Mouse (Mus musculus) hindbrain, postnatal 0 days (tissue): ENCODE data around the gene Ccdc15. TPM values are rescaled to one million over a fixed set of nuclear protein-coding genes. Genes with fewer than 3 reads are reported as not detected.
A peak's percentile ranks its signal among the peaks of the same experiment; 100 is the strongest.

Source experiments
- ATAC-seq: fragments of 200-750 bp; cut with Nextera tagmentation; 2 replicates; pipeline ENCODE4 v1.8.0; 2017; ENCODE audit warnings: mild to moderate bottlenecking, moderate TSS enrichment, moderate library complexity
- DNase-seq: peaks from one replicate; pipeline ENCODE4 v3.0.0-alpha.2; 2015; ENCODE audit warnings: low spot score
- H3K27ac ChIP-seq: fragments of 300-500 bp; sonication (generic); 2 replicates; pipeline ENCODE4 v1.5.1; 2014; ENCODE audit warnings: mild to moderate bottlenecking
- H3K27me3 ChIP-seq: fragments of 300-500 bp; sonication (generic); 2 replicates; pipeline ENCODE4 v1.6.1; 2014; ENCODE audit warnings: low read length, mixed read lengths; ENCODE audit not compliant: insufficient read depth
- H3K36me3 ChIP-seq: fragments of 300-500 bp; sonication (generic); 2 replicates; pipeline ENCODE4 v1.6.1; 2014; ENCODE audit warnings: low read length, mixed read lengths; ENCODE audit not compliant: insufficient read depth
- H3K4me1 ChIP-seq: fragments of 300-500 bp; sonication (generic); 2 replicates; pipeline ENCODE4 v1.6.1; 2014; ENCODE audit warnings: antibody characterized with exemption, low read length, mixed read lengths; ENCODE audit not compliant: insufficient read depth
- H3K4me2 ChIP-seq: fragments of 300-500 bp; sonication (generic); 2 replicates; pipeline ENCODE4 v1.6.1; 2014; ENCODE audit warnings: low read depth, mild to moderate bottlenecking, low read length, moderate library complexity, mixed read lengths
- H3K4me3 ChIP-seq: fragments of 300-500 bp; sonication (generic); 2 replicates; pipeline ENCODE4 v1.5.1; 2014; ENCODE audit warnings: low read length
- H3K9ac ChIP-seq: fragments of 300-500 bp; sonication (generic); replicated peaks from 2 replicates; pipeline ENCODE4 v1.6.1; 2014; ENCODE audit warnings: mild to moderate bottlenecking, low read length, moderate library complexity, mixed read lengths
- H3K9me3 ChIP-seq: fragments of 300-500 bp; sonication (generic); 2 replicates; pipeline ENCODE4 v1.6.1; 2016; ENCODE audit warnings: low read length, mixed read lengths
- CTCF ChIP-seq: IDR thresholded peaks from 2 replicates; pipeline ENCODE4 v1.5.1; 2016; ENCODE audit warnings: antibody characterized with exemption, control low read depth, low read depth
- WGBS: fragments of 180-500 bp; shearing (Covaris S2); extraction: QIAGEN DNeasy Blood & Tissue Kit; methylation state at CpG from one replicate; pipeline ENCODE4 v1.1.7; 2014; 5-methylcytosine and 5-hydroxymethylcytosine counted together
- polyA plus RNA-seq: library from polyadenylated mRNA; unstranded; fragments of >200 nt; fragmentation: Nextera tagmentation; extraction: Ambion mirVana; gene quantifications from 2 replicates; pipeline ENCODE4 v1.2.1, GENCODE M21; 2015
- total RNA-seq: library from RNA; depleted of rRNA; stranded (reverse); fragments of >200 nt; gene quantifications from 2 replicates; pipeline ENCODE4 v1.2.3, GENCODE M21; 2014

Gene Ccdc15
- total and polyA plus RNA-seq, 2 experiments from 2014 or later = 5.5 to 7.4 TPM

- peak; percentile 41 for TF ChIP-seq CTCF
- H3K4me1 ChIP-seq = no peaks in the 10 kb centered on the region
- no peaks in the 10 kb centered on the region for H3K27me3 ChIP-seq
- no peak overlapping the region for H3K9ac ChIP-seq
- H3K4me2 ChIP-seq = no peak overlapping the region
- peak overlapping the region; percentile 62 for H3K27ac ChIP-seq
- peak; percentile 70 for DNase-seq
- peak; percentile 73 for ATAC-seq
- 47% methylated on average over 3 of the region's 3 CpGs for WGBS
- H3K4me3 ChIP-seq = no peak overlapping the region
- H3K9me3 ChIP-seq = no peaks in the 10 kb centered on the region
- H3K36me3 ChIP-seq = no peaks in the 10 kb centered on the region
Measured at GRCm38 (mm10) chr9:37248381-37248906, 99.8 kb downstream of the Ccdc15 start.

DNA sequence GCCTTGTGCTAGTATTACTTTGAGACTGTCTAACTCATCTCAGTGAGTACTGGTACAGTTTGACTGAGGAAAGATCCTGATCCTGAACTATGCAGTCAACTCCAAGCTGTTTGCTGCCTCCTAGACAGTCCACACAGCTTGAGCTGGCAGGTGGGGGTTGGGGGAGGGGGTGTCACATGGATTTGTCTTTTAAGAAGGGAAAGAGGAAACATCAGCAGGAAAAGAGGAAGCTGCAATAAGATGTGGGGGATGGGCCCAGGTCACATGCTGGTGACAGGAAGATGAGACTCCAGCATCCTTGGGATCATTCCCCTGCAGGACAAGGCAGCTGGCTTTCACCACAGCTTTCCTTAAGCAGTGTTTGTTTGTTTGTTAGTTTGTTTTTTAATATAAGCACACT, 100.8 kb downstream of the Ccdc15 start:
- DNase-seq = no peak

DNA sequence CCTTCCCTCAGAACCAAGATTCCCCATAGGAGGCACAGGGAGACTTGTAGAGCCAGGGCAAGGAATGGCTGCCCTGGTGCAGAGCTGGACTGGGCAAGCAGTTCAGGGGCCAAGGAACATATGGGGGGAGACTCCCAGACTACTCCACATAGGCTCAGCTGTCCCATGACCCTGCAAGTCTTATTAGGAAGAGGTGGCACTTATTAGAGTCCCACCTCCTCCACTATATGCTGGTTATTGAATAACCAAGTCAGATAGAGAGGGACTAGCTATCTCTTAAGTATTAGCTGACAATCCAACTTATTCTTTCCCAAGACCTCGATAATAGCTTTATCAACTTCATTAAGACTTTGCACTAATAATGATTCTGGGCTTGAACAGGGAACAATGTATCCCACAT, 102.4 kb downstream of the Ccdc15 start:
- H3K9me3 ChIP-seq = no peaks in the 10 kb centered on the region
- WGBS = 93% methylated on average over 1 of the region's 1 CpGs
- H3K4me2 ChIP-seq = no peak overlapping the region
- no peak for TF ChIP-seq CTCF
- H3K4me3 ChIP-seq = no peak overlapping the region
- H3K4me1 ChIP-seq = no peaks in the 10 kb centered on the region
- DNase-seq (no peak), ATAC-seq (no peak)
- no peak overlapping the region for H3K9ac ChIP-seq
- no peak overlapping the region for H3K27ac ChIP-seq
- H3K36me3 ChIP-seq = no peaks in the 10 kb centered on the region
- H3K27me3 ChIP-seq = no peaks in the 10 kb centered on the region

More for the DNA sequence above, 100.8 kb downstream of the Ccdc15 start:
- no peak overlapping the region for H3K4me3 ChIP-seq
- H3K27ac ChIP-seq = 0 out of 2 replicates have a peak overlapping the region, but pooled peaks have one; percentile 62
- no peak for ATAC-seq
- no peak overlapping the region for H3K9ac ChIP-seq
- no peaks in the 10 kb centered on the region for H3K9me3 ChIP-seq
- H3K4me2 ChIP-seq = no peak overlapping the region
- TF ChIP-seq CTCF = no peak
- no peaks in the 10 kb centered on the region for H3K36me3 ChIP-seq
- H3K27me3 ChIP-seq = no peaks in the 10 kb centered on the region
- H3K4me1 ChIP-seq = no peaks in the 10 kb centered on the region

DNA sequence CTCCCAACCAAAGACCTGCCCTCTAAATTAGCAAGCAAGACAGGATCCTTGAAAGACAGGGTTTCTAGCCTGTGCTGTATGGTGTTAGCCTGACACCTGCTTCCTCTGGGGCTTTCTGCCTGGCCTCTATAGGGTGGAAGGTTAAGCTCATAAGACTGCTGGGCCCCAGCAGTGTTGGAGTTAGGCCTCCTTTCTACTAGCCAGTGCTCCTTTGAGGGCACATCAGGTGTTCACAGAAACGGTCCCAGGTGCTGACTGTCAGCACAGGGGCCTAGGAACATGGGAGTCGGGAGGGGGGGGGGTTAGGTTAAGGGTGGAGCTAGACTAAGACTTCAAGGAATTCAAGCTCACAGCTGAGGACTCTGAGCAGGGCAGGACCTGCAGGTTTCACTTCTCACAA, 102.8 kb downstream of the Ccdc15 start:
- H3K27me3 ChIP-seq = no peaks in the 10 kb centered on the region
- H3K4me2 ChIP-seq = no peak overlapping the region
- H3K36me3 ChIP-seq = no peaks in the 10 kb centered on the region
- H3K4me1 ChIP-seq = no peaks in the 10 kb centered on the region
- H3K27ac ChIP-seq = no peak overlapping the region
- no peak for TF ChIP-seq CTCF
- 71% methylated on average over 2 of the region's 2 CpGs for WGBS
- DNase-seq = no peak
- H3K9me3 ChIP-seq = no peaks in the 10 kb centered on the region
- H3K9ac ChIP-seq = no peak overlapping the region
- H3K4me3 ChIP-seq = no peak overlapping the region
- no peak for ATAC-seq

- Histone ChIP-seq H3K36me3 (no peaks in the 10 kb centered on the region), H3K9me3 (no peaks in the 10 kb centered on the region), H3K27ac (no peak overlapping the region), H3K4me1 (no peaks in the 10 kb centered on the region), H3K4me3 (no peak overlapping the region), H3K4me2 (no peak overlapping the region), H3K9ac (no peak overlapping the region), H3K27me3 (no peaks in the 10 kb centered on the region)
- DNase-seq (no peak), ATAC-seq (no peak)
- no peak for TF ChIP-seq CTCF
- 91% methylated on average over 1 of the region's 1 CpGs for WGBS
Measured at GRCm38 (mm10) chr9:37244600-37244999, 103.6 kb downstream of the Ccdc15 start.

DNA sequence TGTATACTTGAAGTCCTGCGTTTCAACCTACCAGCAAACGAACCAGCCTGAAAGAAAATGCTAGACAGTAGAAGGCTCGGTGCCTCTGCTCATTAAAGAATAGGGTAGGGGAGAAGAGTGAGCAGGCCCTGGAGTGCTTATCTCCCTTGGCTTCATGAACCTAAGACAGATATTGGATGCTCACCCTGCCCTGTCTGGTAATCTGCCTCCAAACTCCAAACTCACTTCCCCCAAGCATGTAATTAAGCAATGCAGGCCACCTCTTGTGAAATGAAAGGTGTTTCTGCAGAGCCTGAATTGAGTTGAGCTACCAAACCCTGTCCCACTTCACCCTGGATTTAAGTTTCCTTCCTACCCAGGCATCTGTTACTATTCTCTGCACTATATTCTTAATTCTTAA, 105.5 kb downstream of the Ccdc15 start:
- no peaks in the 10 kb centered on the region for H3K27me3 ChIP-seq

DNA sequence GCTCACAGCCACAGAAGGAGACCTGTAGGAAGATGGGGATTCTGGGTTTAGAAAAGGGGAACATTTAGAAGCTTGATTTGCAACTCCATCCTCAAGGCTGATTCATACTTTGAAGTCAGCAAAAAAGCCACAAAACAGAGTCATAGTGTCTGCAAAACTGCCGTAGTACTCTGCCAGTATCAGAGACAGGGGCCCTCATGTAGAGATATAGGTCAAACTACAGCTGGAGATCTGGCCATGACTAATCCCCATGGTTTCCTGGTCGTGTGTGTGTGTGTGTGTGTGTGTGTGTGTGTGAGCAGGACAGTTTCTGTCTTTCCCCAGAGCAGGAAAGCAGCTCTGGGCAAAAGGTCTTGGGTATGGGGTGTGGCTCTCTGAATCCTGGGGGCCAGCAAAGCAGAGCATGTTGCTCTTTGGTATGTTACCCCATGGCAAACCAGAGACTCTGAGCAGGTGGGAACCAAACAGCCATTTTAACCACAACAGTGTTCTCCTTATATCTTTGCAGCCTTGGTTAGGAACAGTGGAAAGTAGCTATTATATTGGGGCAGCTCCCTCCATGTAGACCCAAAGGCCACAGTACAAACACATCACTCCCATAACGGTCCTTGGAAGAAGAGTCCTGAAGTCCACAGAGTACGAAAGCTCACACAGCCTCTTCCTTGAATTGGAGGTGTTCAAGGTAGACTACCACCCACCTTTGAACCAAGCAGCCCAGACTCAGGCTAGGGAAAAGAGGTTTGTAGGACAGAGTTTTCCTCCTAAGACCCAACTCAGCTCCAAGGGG, 112.1 kb downstream of the Ccdc15 start:
- no peaks in the 10 kb centered on the region for H3K4me1 ChIP-seq
- no peaks in the 10 kb centered on the region for H3K27me3 ChIP-seq
- 64% methylated on average over 4 of the region's 4 CpGs for WGBS
- H3K4me2 ChIP-seq = no peak overlapping the region
- no peak overlapping the region for H3K9ac ChIP-seq
- no peak overlapping the region for H3K27ac ChIP-seq
- no peak overlapping the region for H3K4me3 ChIP-seq
- no peaks in the 10 kb centered on the region for H3K9me3 ChIP-seq
- DNase-seq (no peak), ATAC-seq (no peak)
- no peaks in the 10 kb centered on the region for H3K36me3 ChIP-seq
- no peak for TF ChIP-seq CTCF

More for the DNA sequence above, 105.5 kb downstream of the Ccdc15 start:
- DNase-seq (no peak), ATAC-seq (no peak)
- Histone ChIP-seq H3K4me2 (no peak overlapping the region), H3K4me3 (no peak overlapping the region), H3K9ac (no peak overlapping the region), H3K4me1 (no peaks in the 10 kb centered on the region), H3K36me3 (no peaks in the 10 kb centered on the region), H3K27ac (no peak overlapping the region), H3K9me3 (no peaks in the 10 kb centered on the region)
- WGBS = 94% methylated on average over 3 of the region's 3 CpGs
- TF ChIP-seq CTCF = no peak
